ENCODE assay signal across 10 mouse cellular contexts in the genomic region with DNA sequence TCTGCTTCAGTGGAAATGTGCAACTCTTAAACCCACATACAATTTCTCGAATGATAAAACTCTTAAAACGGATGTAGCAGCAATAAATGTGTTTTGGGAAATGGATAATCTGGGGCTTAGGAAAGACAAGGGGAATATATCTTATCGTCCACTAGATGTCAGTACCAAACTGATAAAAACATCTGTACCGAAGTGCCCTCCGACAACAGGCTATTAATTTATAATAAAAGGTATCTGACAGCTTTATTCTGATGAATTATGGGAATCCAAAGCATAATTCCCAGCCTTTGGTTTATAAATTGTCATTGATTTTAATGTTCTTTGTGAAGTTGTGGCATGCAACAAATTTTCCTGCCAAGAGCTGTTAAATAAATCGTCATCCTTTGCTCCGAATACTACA.
DNase-seq lines count a peak whose midpoint lies in the region; ATAC-seq and TF ChIP-seq lines count a peak whose summit lies in the region.
"Had no signal": no experiment of that assay in that cellular context is flagged by ENCODE, and none has a peak within 500 bp of the region (broad histone marks: within the 10 kb centered on the region; RNA-seq: fewer than 3 reads in every experiment).

No protein-coding gene starts in this region.

- ATAC-seq in forebrain, postnatal 0 days = peak; percentile 71
- no peak for ATAC-seq in forebrain, embryonic 15.5 days (replicated peaks)
- no peak for ATAC-seq in lung, embryonic 14.5 days (ENCODE audit: insufficient read depth)

- peak overlapping the region; percentile 15; the same call in 1 of the 2 replicates for H3K4me2 ChIP-seq in forebrain, postnatal 0 days (ENCODE audit: low read depth)
- H3K4me2 ChIP-seq in forebrain, embryonic 15.5 days (replicated peaks) = no peak overlapping the region
- no peak overlapping the region for H3K4me2 ChIP-seq in lung, embryonic 14.5 days
- H3K4me2 ChIP-seq: stomach, embryonic 15.5 days had no signal

- H3K27me3 ChIP-seq in forebrain, postnatal 0 days (ENCODE audit: insufficient read depth, low read length) = no peaks in the 10 kb centered on the region
- no peaks in the 10 kb centered on the region for H3K27me3 ChIP-seq in forebrain, embryonic 15.5 days
- no peaks in the 10 kb centered on the region for H3K27me3 ChIP-seq in lung, embryonic 14.5 days (ENCODE audit: insufficient read depth, low read length)
- H3K27me3 ChIP-seq: stomach, embryonic 15.5 days had no signal

- DNase-seq in forebrain, postnatal 0 days = peak; percentile 69
- DNase-seq in lung, embryonic 14.5 days = peak; percentile 77
- no peak for DNase-seq in lung, postnatal 36 days
- DNase-seq in retina, embryonic 14.5 days (ENCODE audit: low spot score) = peak; percentile 73
- no peak for DNase-seq in urinary bladder, postnatal 10 days (ENCODE audit: low spot score)
- DNase-seq in urinary bladder, postnatal 14 days (ENCODE audit: low spot score) = no peak
- DNase-seq: lung, adult 18-20 months had no signal

- TF ChIP-seq POLR2A in cortical plate, adult 2 months (IDR thresholded peaks at IDR 0.05; ENCODE audit: extremely low read depth, insufficient read depth, low read length) = no peak

- no peaks in the 10 kb centered on the region for H3K9me3 ChIP-seq in forebrain, postnatal 0 days (ENCODE audit: low read length)
- H3K9me3 ChIP-seq in forebrain, embryonic 15.5 days = no peaks in the 10 kb centered on the region
- no peaks in the 10 kb centered on the region for H3K9me3 ChIP-seq in lung, embryonic 14.5 days (ENCODE audit: low read depth, low read length)
- H3K9me3 ChIP-seq: stomach, embryonic 15.5 days had no signal

- no peak overlapping the region for H3K9ac ChIP-seq in forebrain, postnatal 0 days
- no peak overlapping the region for H3K9ac ChIP-seq in forebrain, embryonic 15.5 days (replicated peaks)
- no peak overlapping the region for H3K9ac ChIP-seq in lung, embryonic 14.5 days
- H3K9ac ChIP-seq: stomach, embryonic 15.5 days had no signal

- 0 out of 2 replicates have a peak, but pooled peaks cover 9% of the 10 kb centered on the region for H3K4me1 ChIP-seq in forebrain, postnatal 0 days (ENCODE audit: insufficient read depth)
- H3K4me1 ChIP-seq in forebrain, embryonic 15.5 days = peaks cover 11% of the 10 kb centered on the region
- H3K4me1 ChIP-seq in lung, embryonic 14.5 days (ENCODE audit: insufficient read depth) = no peaks in the 10 kb centered on the region
- H3K4me1 ChIP-seq in cortical plate, adult 2 months (ENCODE audit: control insufficient read depth, insufficient read depth, low read length) = no peaks in the 10 kb centered on the region
- H3K4me1 ChIP-seq: stomach, embryonic 15.5 days had no signal

- H3K4me3 ChIP-seq in forebrain, postnatal 0 days (ENCODE audit: low read depth, low read length) = no peak overlapping the region
- H3K4me3 ChIP-seq in forebrain, embryonic 15.5 days = no peak overlapping the region
- H3K4me3 ChIP-seq in lung, embryonic 14.5 days (ENCODE audit: low read depth, low read length) = no peak overlapping the region
- 0 out of 2 replicates have a peak overlapping the region, but pooled peaks have one; percentile 23 for H3K4me3 ChIP-seq in cortical plate, adult 2 months (ENCODE audit: insufficient read depth, low read length)
- H3K4me3 ChIP-seq: stomach, embryonic 15.5 days had no signal

- WGBS in forebrain, postnatal 0 days = 33% methylated on average over 7 of the region's 7 CpGs
- WGBS in forebrain, embryonic 15.5 days = 36% methylated on average over 7 of the region's 7 CpGs
- 36% methylated on average over 7 of the region's 7 CpGs for WGBS in lung, embryonic 14.5 days

- peak; percentile 74 for TF ChIP-seq CTCF in forebrain, postnatal 0 days (IDR thresholded peaks at IDR 0.05; ENCODE audit: low read depth)
- peak; percentile 71 for TF ChIP-seq CTCF in lung, embryonic 14.5 days (IDR thresholded peaks at IDR 0.05; ENCODE audit: low read depth)
- TF ChIP-seq CTCF in cortical plate, adult 2 months (IDR thresholded peaks at IDR 0.05; ENCODE audit: extremely low read depth, insufficient read depth, low read length) = no peak

- no peaks in the 10 kb centered on the region for H3K36me3 ChIP-seq in forebrain, postnatal 0 days (ENCODE audit: insufficient read depth)
- H3K36me3 ChIP-seq in forebrain, embryonic 15.5 days = no peaks in the 10 kb centered on the region
- H3K36me3 ChIP-seq in lung, embryonic 14.5 days (ENCODE audit: insufficient read depth) = no peaks in the 10 kb centered on the region
- H3K36me3 ChIP-seq: stomach, embryonic 15.5 days had no signal

- H3K27ac ChIP-seq in forebrain, postnatal 0 days (ENCODE audit: low read depth, low read length) = no peak overlapping the region
- H3K27ac ChIP-seq in forebrain, embryonic 15.5 days (replicated peaks) = no peak overlapping the region
- H3K27ac ChIP-seq in lung, embryonic 14.5 days (ENCODE audit: low read depth) = no peak overlapping the region
- no peak overlapping the region for H3K27ac ChIP-seq in cortical plate, adult 2 months (ENCODE audit: insufficient read depth, low read length)
- H3K27ac ChIP-seq: stomach, embryonic 15.5 days had no signal

Comparison
In these comparisons a context has a peak if more than half of its experiments do, and no peak if none do; other contexts are left out.
1. DNase-seq: peak in forebrain, postnatal 0 days (single experiment), lung, embryonic 14.5 days (single experiment) and retina, embryonic 14.5 days (single experiment); none in lung, postnatal 36 days (single experiment), urinary bladder, postnatal 10 days (single experiment) and urinary bladder, postnatal 14 days (single experiment).